In the genomic region with DNA sequence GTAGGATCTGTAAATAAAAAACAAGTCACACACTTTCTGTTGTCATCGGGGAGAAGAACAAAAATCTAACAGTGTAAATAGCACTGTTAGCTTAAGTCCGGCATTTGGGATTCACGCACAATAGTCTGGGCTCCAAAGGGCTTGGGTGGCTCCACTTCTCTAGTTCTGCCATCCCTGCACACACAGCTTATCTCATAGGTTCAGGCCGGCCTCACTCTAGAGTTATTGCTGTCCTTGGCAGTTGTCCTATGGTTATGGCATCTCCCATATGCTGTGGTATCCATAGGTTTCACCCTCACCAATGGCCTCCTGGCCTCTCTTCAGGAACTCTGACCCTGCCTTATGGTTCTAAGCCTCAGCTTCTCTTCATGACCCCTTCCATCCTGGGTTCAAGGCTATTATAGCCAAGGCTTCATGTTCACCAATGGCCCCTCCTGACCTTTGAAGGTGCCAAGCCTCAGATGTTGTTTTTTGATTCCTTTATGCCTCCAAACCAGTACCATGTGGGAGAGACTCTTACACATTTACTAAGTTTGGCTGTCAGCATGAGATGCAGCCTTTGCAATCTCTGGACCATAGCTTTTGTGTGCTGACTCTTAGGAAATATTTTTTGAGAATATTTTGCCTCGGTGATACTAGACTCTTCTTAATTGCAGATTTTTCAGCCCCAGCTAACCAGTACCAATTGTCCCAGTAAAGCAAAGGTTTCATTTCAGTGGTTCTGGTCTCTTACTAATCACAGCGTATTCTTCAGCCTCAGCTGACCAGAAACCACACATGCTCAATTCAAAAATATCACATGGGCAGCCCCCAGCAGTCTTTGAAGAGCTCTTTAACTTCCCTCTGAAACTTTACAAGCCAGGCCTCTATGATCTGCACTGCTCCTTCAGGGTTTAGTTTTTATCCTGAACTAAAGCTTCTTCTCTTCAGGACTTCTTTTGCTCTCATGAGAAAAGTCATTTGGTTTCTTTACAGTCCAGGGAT, we compare ENCODE assay signal across 22 mouse cellular contexts. TPM values are rescaled to one million over a fixed set of nuclear protein-coding genes. Genes with fewer than 3 reads are reported as not detected.
DNase-seq lines count a peak whose midpoint lies in the region; ATAC-seq and TF ChIP-seq lines count a peak whose summit lies in the region.
"Had no signal": no experiment of that assay in that cellular context is flagged by ENCODE, and none has a peak within 500 bp of the region (broad histone marks: within the 10 kb centered on the region; RNA-seq: fewer than 3 reads in every experiment).

No protein-coding gene starts in this region.

- CTCF ChIA-PET in Patski (lab: Charles Lee), result interaction anchor here (0.9 to 2.5 kb wide), 10 partner anchors 10 to 101 kb away, joined by 3 to 8 read pairs (median 4); no protein-coding TSS in a partner anchor

- H3K4me2 ChIP-seq in kidney, embryonic 14.5 days (replicated peaks; ENCODE audit: low read depth, low read length), result no peak overlapping the region
- H3K4me2 ChIP-seq: forebrain, embryonic 13.5 days; intestine, embryonic 15.5 days; lung, embryonic 14.5 days had no signal

- TF ChIP-seq CTCF in kidney, adult 2 months (conservative IDR thresholded peaks at IDR 0.05; ENCODE audit: insufficient read depth, insufficient read length, low read depth, low read length), result no peak
- no peak for TF ChIP-seq CTCF in Patski (IDR thresholded peaks at IDR 0.05)

- in situ Hi-C loops in Patski (cut with MboI; ENCODE audit: low pct_unique_long_range_greater_than_20kb), result no loop called here

- POLR2A ChIA-PET in Patski (lab: Charles Lee), result interaction anchor here (0.7 to 1.2 kb wide), 2 partner anchors 11 to 12 kb away, joined by 3 to 4 read pairs; no protein-coding TSS in a partner anchor

- no peak for TF ChIP-seq POLR2A in kidney, adult 2 months (IDR thresholded peaks at IDR 0.05; ENCODE audit: low read depth, low read length)

- H3K27ac ChIP-seq in kidney, adult 2 months (ENCODE audit: insufficient read depth, low read depth, low read length), result peak overlapping the region; percentile 66; the same call in 1 of the 2 replicates
- no peak overlapping the region for H3K27ac ChIP-seq in kidney, embryonic 14.5 days (ENCODE audit: low read depth, low read length)
- H3K27ac ChIP-seq: forebrain, embryonic 13.5 days; heart, embryonic 10.5 days; intestine, embryonic 15.5 days had no signal

- no peak for ATAC-seq in kidney, embryonic 14.5 days (ENCODE audit: low FRiP score, low TSS enrichment)
- peak; percentile 17 for ATAC-seq in Patski
- peak; percentile 84; the same call in 1 of the 2 replicates for ATAC-seq in megakaryocyte-erythroid progenitor cell, adult 5-6 weeks (replicated peaks; ENCODE audit: low FRiP score, low TSS enrichment, poor library complexity, severe bottlenecking)
- ATAC-seq: forebrain, embryonic 13.5 days; hindbrain, embryonic 16.5 days; intestine, embryonic 15.5 days had no signal

- peak; percentile 36 for DNase-seq in kidney, adult 2 months
- DNase-seq in spleen, adult 12 weeks (ENCODE audit: low spot score), result peak; percentile 8
- no peak for DNase-seq in spleen, postnatal 14 days (ENCODE audit: low spot score in 2 of 2)
- peak; percentile 46 for DNase-seq in Patski (ENCODE audit: low read depth, low spot score)
- no peak for DNase-seq in left cerebral cortex, adult 11 months (ENCODE audit: low spot score)
- DNase-seq: adrenal gland, adult 8-10 months; cerebellum, adult 8-10 months; kidney, postnatal 4 days; lung, embryonic 14.5 days; midbrain, embryonic 14.5 days; thymus, postnatal 14 days had no signal

- no peaks in the 10 kb centered on the region for H3K27me3 ChIP-seq in kidney, adult 2 months (replicated peaks; ENCODE audit: control insufficient read depth, insufficient read depth, low read length)
- no peaks in the 10 kb centered on the region for H3K27me3 ChIP-seq in kidney, embryonic 14.5 days (ENCODE audit: control insufficient read depth, insufficient read depth, low read length)
- no peaks in the 10 kb centered on the region for H3K27me3 ChIP-seq in Patski
- H3K27me3 ChIP-seq: forebrain, embryonic 13.5 days; intestine, embryonic 15.5 days had no signal

- no peak overlapping the region for H3K4me3 ChIP-seq in kidney, adult 2 months (ENCODE audit: insufficient read depth, low read depth, low read length)
- H3K4me3 ChIP-seq in kidney, embryonic 14.5 days (ENCODE audit: low read length), result no peak overlapping the region
- H3K4me3 ChIP-seq: erythroblast, embryonic 14.5 days; forebrain, embryonic 13.5 days; heart, embryonic 10.5 days; intestine, embryonic 15.5 days; megakaryocyte, embryonic 14.5 days had no signal

- no peaks in the 10 kb centered on the region for H3K9me3 ChIP-seq in kidney, embryonic 14.5 days (ENCODE audit: control insufficient read depth, low read length)
- H3K9me3 ChIP-seq: forebrain, embryonic 13.5 days; G1E; heart, embryonic 10.5 days; intestine, embryonic 15.5 days had no signal

- no peaks in the 10 kb centered on the region for H3K36me3 ChIP-seq in kidney, adult 2 months (ENCODE audit: control insufficient read depth, insufficient read depth, low read length)
- H3K36me3 ChIP-seq in kidney, embryonic 14.5 days (ENCODE audit: control insufficient read depth, insufficient read depth, low read length), result no peaks in the 10 kb centered on the region
- H3K36me3 ChIP-seq: G1E; heart, embryonic 10.5 days; intestine, embryonic 15.5 days had no signal

- WGBS in kidney, adult 2 months, result 82% methylated on average over 6 of the region's 6 CpGs
- 95% methylated on average over 6 of the region's 6 CpGs for WGBS in kidney, embryonic 14.5 days

- H3K9ac ChIP-seq in kidney, embryonic 14.5 days (ENCODE audit: low read depth, low read length), result no peak overlapping the region
- H3K9ac ChIP-seq: forebrain, embryonic 13.5 days; intestine, embryonic 15.5 days; lung, embryonic 14.5 days had no signal

- peaks cover 11% of the 10 kb centered on the region; the same call in 1 of the 2 replicates for H3K4me1 ChIP-seq in kidney, adult 2 months (ENCODE audit: control insufficient read depth, insufficient read depth, low read length)
- H3K4me1 ChIP-seq in kidney, embryonic 14.5 days (ENCODE audit: control insufficient read depth, insufficient read depth, low read length), result no peaks in the 10 kb centered on the region
- H3K4me1 ChIP-seq: forebrain, embryonic 13.5 days; heart, embryonic 10.5 days; intestine, embryonic 15.5 days; megakaryocyte, embryonic 14.5 days had no signal

RNA-seq across cellular contexts. Expression of gene Kbtbd12, which starts 39.3 kb away (rescaled TPM):
- 0.44 TPM in 1 of 2 replicates, not detected in the other for polyA plus RNA-seq in kidney, adult 2 months (2012; rRNA removed)
- polyA plus RNA-seq in kidney, embryonic 14.5 days (2014; fragmentation: Nextera tagmentation; extraction: Ambion mirVana), result 0.24 TPM in 1 of 2 replicates, not detected in the other
- 0.53 TPM for polyA plus RNA-seq in Patski (2021)
- total RNA-seq in megakaryocyte-erythroid progenitor cell, adult 5-6 weeks (2014; fragmentation: Nextera tagmentation), result 0.37 and 0.98 TPM in 2 replicates
- 0.47 and 0.57 TPM in 2 replicates for total RNA-seq in megakaryocyte-erythroid progenitor cell, adult 5-6 weeks (2017)
- polyA plus RNA-seq: erythroblast, embryonic 14.5 days; forebrain, embryonic 13.5 days; G1E; limb, embryonic 11.5 days; lung, embryonic 14.5 days; neural tube, embryonic 11.5 days had no signal

RNA-seq across cellular contexts. Expression of gene Mgll, which starts 47.2 kb away (rescaled TPM):
- 152 and 159 TPM in 2 replicates for polyA plus RNA-seq in kidney, adult 2 months (2012; rRNA removed)
- 22.8 and 29.9 TPM in 2 replicates for polyA plus RNA-seq in kidney, embryonic 14.5 days (2014; fragmentation: Nextera tagmentation; extraction: Ambion mirVana)
- polyA plus RNA-seq in Patski (2021), result 4.2 TPM
- total RNA-seq in megakaryocyte-erythroid progenitor cell, adult 5-6 weeks (2014; fragmentation: Nextera tagmentation), result 17.9 and 19.1 TPM in 2 replicates
- total RNA-seq in megakaryocyte-erythroid progenitor cell, adult 5-6 weeks (2017), result 8.9 and 9.3 TPM in 2 replicates

Comparison
In these comparisons a context has a peak if more than half of its experiments do, and no peak if none do; other contexts are left out.
1. DNase-seq: peak in kidney, adult 2 months (single experiment), spleen, adult 12 weeks (single experiment) and Patski (single experiment); none in spleen, postnatal 14 days (0 of 2) and left cerebral cortex, adult 11 months (single experiment).